26 mouse cellular contexts compared by ENCODE assay signal in the genomic region with DNA sequence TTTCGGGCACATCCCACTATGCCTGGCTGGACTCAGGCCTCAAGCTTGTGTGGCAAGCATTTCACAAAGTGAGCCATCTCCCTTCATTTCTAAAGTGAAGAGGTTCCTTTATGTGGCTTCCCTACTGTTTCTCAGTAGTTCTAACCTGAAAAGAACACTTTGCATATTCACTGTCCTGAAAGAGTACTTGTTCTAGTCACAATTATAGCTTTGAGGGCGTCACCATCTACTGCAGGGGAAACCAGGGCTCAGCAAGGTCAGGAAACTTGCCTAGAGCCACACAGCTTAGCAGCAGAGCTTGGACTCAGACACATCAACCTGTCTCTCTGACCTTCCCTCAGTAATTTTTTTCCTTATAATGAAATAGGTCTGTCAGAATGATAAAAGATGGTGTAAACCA. TPM values are rescaled to one million over a fixed set of nuclear protein-coding genes. Genes with fewer than 3 reads are reported as not detected.
DNase-seq lines count a peak whose midpoint lies in the region; ATAC-seq and TF ChIP-seq lines count a peak whose summit lies in the region.
"Had no signal": no experiment of that assay in that cellular context is flagged by ENCODE, and none has a peak within 500 bp of the region (broad histone marks: within the 10 kb centered on the region; RNA-seq: fewer than 3 reads in every experiment).

No protein-coding gene starts in this region.

- peaks cover 20% of the 10 kb centered on the region; the same call in 1 of the 2 replicates for H3K4me1 ChIP-seq in spleen, adult 2 months (ENCODE audit: control insufficient read depth, insufficient read depth, insufficient read length)
- H3K4me1 ChIP-seq in intestine, embryonic 16.5 days (ENCODE audit: control insufficient read depth, insufficient read depth, low read length), result peaks cover under 1% of the 10 kb centered on the region; the same call in 1 of the 2 replicates

- intact Hi-C loops in left cerebral cortex, postnatal 14 days (cut with DNase I), result no loop called here

- peak in 1 of 2 experiments; percentile 41 for DNase-seq in spleen, adult 2 months (ENCODE audit: low read depth in 1 of 2, low spot score in 2 of 2)
- DNase-seq in spleen, adult 12 weeks (ENCODE audit: low spot score), result no peak
- DNase-seq in ES-CJ7 (ENCODE audit: low read depth, low spot score), result peak; percentile 69
- no peak for DNase-seq in left cerebral cortex, postnatal 14 days (ENCODE audit: low spot score in 2 of 2)
- DNase-seq: adrenal gland, adult 2 months; adrenal gland, postnatal 14 days; cerebellum, adult 11 months; cerebellum, adult 2 months; cerebellum, adult 9-11 months; cerebellum, postnatal 25 days; forebrain, postnatal 0 days; gastrocnemius, adult 2 months; gastrocnemius, postnatal 14 days; heart, adult 18-20 months; heart, postnatal 10 days; heart, postnatal 36 days had no signal

- no peaks in the 10 kb centered on the region for H3K9me3 ChIP-seq in intestine, embryonic 16.5 days (ENCODE audit: control insufficient read depth, low read length)
- H3K9me3 ChIP-seq: embryonic facial prominence, embryonic 12.5 days; embryonic facial prominence, embryonic 15.5 days; heart, embryonic 12.5 days; heart, embryonic 15.5 days; hindbrain, embryonic 10.5 days; hindbrain, embryonic 13.5 days had no signal

- 61% methylated on average over 2 of the region's 2 CpGs for WGBS in spleen, adult 2 months
- WGBS in intestine, embryonic 16.5 days, result 66% methylated on average over 2 of the region's 2 CpGs

- no peaks in the 10 kb centered on the region for H3K36me3 ChIP-seq in spleen, adult 2 months (ENCODE audit: control insufficient read depth, insufficient read depth, low read length)
- H3K36me3 ChIP-seq in intestine, embryonic 16.5 days (ENCODE audit: control insufficient read depth, insufficient read depth, low read length), result no peaks in the 10 kb centered on the region
- H3K36me3 ChIP-seq: embryonic facial prominence, embryonic 12.5 days; embryonic facial prominence, embryonic 15.5 days; heart, embryonic 12.5 days; heart, embryonic 15.5 days; hindbrain, embryonic 10.5 days; hindbrain, embryonic 13.5 days had no signal

- H3K9ac ChIP-seq in intestine, embryonic 16.5 days (ENCODE audit: low read depth, low read length), result no peak overlapping the region
- H3K9ac ChIP-seq: embryonic facial prominence, embryonic 12.5 days; embryonic facial prominence, embryonic 15.5 days; forebrain, postnatal 0 days; heart, embryonic 12.5 days; heart, embryonic 15.5 days; hindbrain, embryonic 13.5 days had no signal

- H3K4me3 ChIP-seq in spleen, adult 2 months (ENCODE audit: extremely low read depth, insufficient read depth, insufficient read length), result no peak overlapping the region
- H3K4me3 ChIP-seq in intestine, embryonic 16.5 days (ENCODE audit: low read length), result no peak overlapping the region
- H3K4me3 ChIP-seq: embryonic facial prominence, embryonic 12.5 days; embryonic facial prominence, embryonic 15.5 days; gastrocnemius, adult 2 months; heart, embryonic 12.5 days; heart, embryonic 15.5 days; hindbrain, embryonic 10.5 days; hindbrain, embryonic 13.5 days had no signal

- H3K27me3 ChIP-seq in spleen, adult 2 months (ENCODE audit: control insufficient read depth, insufficient read depth, low read length), result no peaks in the 10 kb centered on the region
- H3K27me3 ChIP-seq in intestine, embryonic 16.5 days (replicated peaks; ENCODE audit: control insufficient read depth, insufficient read depth, low read length), result no peaks in the 10 kb centered on the region
- H3K27me3 ChIP-seq: embryonic facial prominence, embryonic 12.5 days; embryonic facial prominence, embryonic 15.5 days; heart, embryonic 12.5 days; heart, embryonic 15.5 days; hindbrain, embryonic 13.5 days had no signal

- no peak overlapping the region for H3K4me2 ChIP-seq in intestine, embryonic 16.5 days (ENCODE audit: low read depth, low read length)
- H3K4me2 ChIP-seq: embryonic facial prominence, embryonic 12.5 days; embryonic facial prominence, embryonic 15.5 days; heart, embryonic 12.5 days; heart, embryonic 15.5 days; hindbrain, embryonic 13.5 days had no signal

- no peak for TF ChIP-seq CTCF in spleen, adult 2 months (IDR thresholded peaks at IDR 0.05; ENCODE audit: extremely low read depth, insufficient read depth, insufficient read length, insufficient replicate concordance)

- peak; percentile 24; the same call in 1 of the 2 replicates for ATAC-seq in neutrophil, adult 5-6 weeks (ENCODE audit: extremely low read depth, insufficient number of reproducible peaks, low FRiP score, poor library complexity, severe bottlenecking)
- ATAC-seq in intestine, embryonic 16.5 days, result no peak
- ATAC-seq: forebrain, embryonic 14.5 days; forebrain, postnatal 0 days; hindbrain, embryonic 16.5 days had no signal

- TF ChIP-seq POLR2A in spleen, adult 2 months (IDR thresholded peaks at IDR 0.05; ENCODE audit: low read depth, low read length), result no peak; the same call in 1 of the 2 replicates

- H3K27ac ChIP-seq in spleen, adult 2 months (ENCODE audit: insufficient read depth, low read length), result peak overlapping the region; percentile 60
- no peak overlapping the region for H3K27ac ChIP-seq in intestine, embryonic 16.5 days (ENCODE audit: low read length)
- H3K27ac ChIP-seq: embryonic facial prominence, embryonic 12.5 days; embryonic facial prominence, embryonic 15.5 days; gastrocnemius, adult 2 months; heart, embryonic 15.5 days; hindbrain, embryonic 10.5 days; hindbrain, embryonic 13.5 days had no signal

RNA-seq across cellular contexts. Expression of a gene that starts 6.5 kb away (rescaled TPM):
- polyA plus RNA-seq in spleen, adult 2 months (2012; rRNA removed), result 3.4 and 5.0 TPM in 2 replicates
- 3.7 and 9.0 TPM in 2 replicates for total RNA-seq in neutrophil, adult 5-6 weeks (2017)
- 1 to 10 TPM; 1.2 to 1.8 TPM for total RNA-seq in left cerebral cortex, postnatal 14 days (2021)
- 8.8 and 9.6 TPM in 2 replicates for polyA plus RNA-seq in intestine, embryonic 16.5 days (2015; fragmentation: Nextera tagmentation; extraction: Ambion mirVana)
